8 mouse cellular contexts compared by ENCODE assay signal in genomic region chrX:73672879-73673618, GRCm38 (mm10). TPM values are rescaled to one million over a fixed set of nuclear protein-coding genes. Genes with fewer than 3 reads are reported as not detected.
DNase-seq lines count a peak whose midpoint lies in the region; ATAC-seq lines count a peak whose summit lies in the region.

Gene Slc6a8 (plus strand): TSS chrX:73673150.

- H3K36me3 ChIP-seq in erythroblast, embryonic 14.5 days (ENCODE audit: control insufficient read depth), result no peaks in the 10 kb centered on the region
- 0 out of 2 replicates have a peak, but pooled peaks cover 3% of the 10 kb centered on the region for H3K36me3 ChIP-seq in intestine, embryonic 14.5 days (ENCODE audit: control insufficient read depth, insufficient read depth, low read length)
- no peaks in the 10 kb centered on the region for H3K36me3 ChIP-seq in stomach, embryonic 16.5 days (ENCODE audit: control insufficient read depth, insufficient read depth, low read length)

- 11% methylated on average over 33 of the region's 72 CpGs for WGBS in intestine, embryonic 14.5 days
- WGBS in stomach, embryonic 16.5 days, result 13% methylated on average over 40 of the region's 72 CpGs

- peaks cover 57% of the 10 kb centered on the region for H3K27me3 ChIP-seq in erythroblast, embryonic 14.5 days (ENCODE audit: control insufficient read depth)
- H3K27me3 ChIP-seq in intestine, embryonic 14.5 days (replicated peaks; ENCODE audit: control insufficient read depth, insufficient read depth, low read length), result no peaks in the 10 kb centered on the region
- H3K27me3 ChIP-seq in stomach, embryonic 16.5 days (ENCODE audit: control insufficient read depth, insufficient read depth, low read length), result no peaks in the 10 kb centered on the region; the same call in 1 of the 2 replicates

- H3K9me3 ChIP-seq in erythroblast, embryonic 14.5 days (ENCODE audit: control insufficient read depth, low read length), result peaks cover 7% of the 10 kb centered on the region
- no peaks in the 10 kb centered on the region for H3K9me3 ChIP-seq in intestine, embryonic 14.5 days (ENCODE audit: control insufficient read depth, low read length)
- no peaks in the 10 kb centered on the region for H3K9me3 ChIP-seq in stomach, embryonic 16.5 days (replicated peaks; ENCODE audit: control insufficient read depth, low read length)

- intact Hi-C loops in gastrocnemius, postnatal 36 days (cut with DNase I), result no loop called here
- intact Hi-C loops in left cerebral cortex, postnatal 25 days (cut with DNase I), result no loop called here

- peak; percentile 32 to 62 for DNase-seq in cerebellum, postnatal 4 days (ENCODE audit: low spot score in 2 of 2)
- peak; percentile 57 to 75 for DNase-seq in gastrocnemius, postnatal 36 days
- peak; percentile 79 for DNase-seq in intestine, embryonic 14.5 days (ENCODE audit: low spot score)
- peak; percentile 47 to 60 for DNase-seq in left cerebral cortex, postnatal 25 days (ENCODE audit: low spot score in 2 of 2)
- peak; percentile 71 for DNase-seq in mesoderm, embryonic 11.5 days (ENCODE audit: low read depth, low spot score)

- peak within 1 kb of the TSS; percentile 63 for H3K9ac ChIP-seq in intestine, embryonic 14.5 days (ENCODE audit: low read length)
- H3K9ac ChIP-seq in stomach, embryonic 16.5 days (ENCODE audit: low read length), result peak within 1 kb of the TSS; percentile 80

- H3K4me3 ChIP-seq in erythroblast, embryonic 14.5 days (replicated peaks), result peak within 1 kb of the TSS; percentile 48
- peak within 1 kb of the TSS; percentile 53 for H3K4me3 ChIP-seq in intestine, embryonic 14.5 days (ENCODE audit: low read depth, low read length)
- peak within 1 kb of the TSS; percentile 61 for H3K4me3 ChIP-seq in stomach, embryonic 16.5 days (replicated peaks; ENCODE audit: low read length)

- peaks cover 4% of the 10 kb centered on the region for H3K4me1 ChIP-seq in erythroblast, embryonic 14.5 days (ENCODE audit: control insufficient read depth)
- 0 out of 2 replicates have a peak, but pooled peaks cover 3% of the 10 kb centered on the region for H3K4me1 ChIP-seq in intestine, embryonic 14.5 days (replicated peaks; ENCODE audit: control insufficient read depth, insufficient read depth, low read length)
- peaks cover 9% of the 10 kb centered on the region for H3K4me1 ChIP-seq in stomach, embryonic 16.5 days (ENCODE audit: control insufficient read depth, insufficient read depth, low read length)

- no peak for ATAC-seq in erythroblast, adult 5-6 weeks (replicated peaks; ENCODE audit: low FRiP score, poor library complexity, severe bottlenecking)
- ATAC-seq in intestine, embryonic 14.5 days (replicated peaks; ENCODE audit: low FRiP score, low TSS enrichment, low read depth), result peak; percentile 68
- peak; percentile 70 for ATAC-seq in stomach, embryonic 16.5 days (ENCODE audit: insufficient read depth, low FRiP score)

- H3K4me2 ChIP-seq in intestine, embryonic 14.5 days (ENCODE audit: low read length), result peak within 1 kb of the TSS; percentile 62
- H3K4me2 ChIP-seq in stomach, embryonic 16.5 days (ENCODE audit: low read depth, low read length), result peak within 1 kb of the TSS; percentile 62

- 0 out of 2 replicates have a peak within 1 kb of the TSS, but pooled peaks have one; percentile 54 for H3K27ac ChIP-seq in intestine, embryonic 14.5 days (ENCODE audit: low read depth)
- H3K27ac ChIP-seq in stomach, embryonic 16.5 days (ENCODE audit: low read length), result peak within 1 kb of the TSS; percentile 46

RNA-seq across cellular contexts. Expression of gene Slc6a8, which starts in this region (rescaled TPM):
- not detected in 2 replicates for polyA plus RNA-seq in erythroblast, embryonic 14.5 days (2012)
- total RNA-seq in erythroblast, adult 5-6 weeks (2015; ENCODE audit: low replicate concordance), result not detected in 2 replicates
- 1.4 TPM in 1 of 2 replicates, not detected in the other for total RNA-seq in erythroblast, adult 5-6 weeks (2017; ENCODE audit: low replicate concordance)
- 100 to 1,000 TPM; 105 to 106 TPM for total RNA-seq in gastrocnemius, postnatal 36 days (2021)
- 9.1 and 10.8 TPM in 2 replicates for polyA plus RNA-seq in intestine, embryonic 14.5 days (2014; fragmentation: Nextera tagmentation; extraction: Ambion mirVana)
- 100 to 1,000 TPM in 1 of 2 experiments, 10 to 100 TPM in 1; 91.1 to 101 TPM for total RNA-seq in left cerebral cortex, postnatal 25 days (2021)
- 6.7 and 7.1 TPM in 2 replicates for polyA plus RNA-seq in stomach, embryonic 16.5 days (2015; fragmentation: Nextera tagmentation; extraction: Ambion mirVana)

Comparison
In these comparisons a context has a peak if more than half of its experiments do, and no peak if none do; other contexts are left out.
1. RNA of gene Slc6a8 (total RNA-seq): 105 to 106 TPM in gastrocnemius, postnatal 36 days and 91.1 to 101 TPM in left cerebral cortex, postnatal 25 days; 1.4 TPM in erythroblast, adult 5-6 weeks; every median in the first group is over 10 times any median in the second.
2. Peak in every context shown above with its lines, with median percentiles within 50 percentile points of each other: H3K4me3 ChIP-seq and DNase-seq.